Mouse (Mus musculus): ENCODE data around the gene Mbnl1. TPM values are rescaled to one million over a fixed set of nuclear protein-coding genes. Genes with fewer than 3 reads are reported as not detected.

Mbnl1 gene
- total and polyA plus RNA-seq, 3 experiments, result 174 to 332 (median 249) TPM

GRCm38 (mm10) chr3:60569781-60570180, 97.2 kb downstream of the Mbnl1 start:
- no peak for DNase-seq (ENCODE audit: extremely low read depth)
- peak overlapping the region; percentile 34 for H3K4me2 ChIP-seq (ENCODE audit: insufficient read depth, low read depth, poor library complexity, severe bottlenecking)
- H3K9me3 ChIP-seq (replicated peaks; ENCODE audit: low read length), result no peaks in the 10 kb centered on the region
- peaks cover 72% of the 10 kb centered on the region for H3K79me2 ChIP-seq (replicated peaks; ENCODE audit: control insufficient read depth, extremely low read depth, insufficient read depth, poor library complexity, severe bottlenecking)
- H3K27me3 ChIP-seq (replicated peaks), result no peaks in the 10 kb centered on the region
- dilution Hi-C loops (cut with MboI; ENCODE audit: extremely low pct_ligation_motif_present, extremely low pct_unique_long_range_greater_than_20kb, low sequenced_read_pairs), result no loop called here
- H3K4me1 ChIP-seq (ENCODE audit: control insufficient read depth in 1 of 2, insufficient read depth in 2 of 2), result peaks cover 17 to 86% of the 10 kb centered on the region in 2 experiments
- TF ChIP-seq MXI1 (IDR thresholded peaks at IDR 0.05; ENCODE audit: low read depth, low read length), result no peak
- no peak for TF ChIP-seq USF2 (conservative IDR thresholded peaks at IDR 0.05; ENCODE audit: low read depth, low read length)
- H3K9ac ChIP-seq (ENCODE audit: insufficient read depth, low read depth), result peak overlapping the region; percentile 36; the same call in 1 of the 2 replicates
- H3K36me3 ChIP-seq (replicated peaks in 1 of 2; ENCODE audit: control insufficient read depth in 1 of 2, insufficient read depth in 1 of 2, low read length in 1 of 2), result peaks cover 11 to 29% of the 10 kb centered on the region in 2 experiments
- peak overlapping the region; percentile 91 for H3K27ac ChIP-seq (ENCODE audit: insufficient read depth, low read depth)
- in situ Hi-C loops (cut with MboI; ENCODE audit: low pct_ligation_motif_present, low pct_unique_long_range_greater_than_20kb, low sequenced_read_pairs), result no loop called here
- H3K4me3 ChIP-seq (replicated peaks in 1 of 3; ENCODE audit: low read depth in 2 of 3, low read length in 2 of 3, poor library complexity in 1 of 3), result no peak overlapping the region

GRCm38 (mm10) chr3:60570491-60571022, 97.9 kb downstream of the Mbnl1 start:
- DNase-seq (ENCODE audit: extremely low read depth), result peak; percentile 68
- Histone ChIP-seq H3K27me3 (replicated peaks) (no peaks in the 10 kb centered on the region), H3K36me3 (replicated peaks in 1 of 2; ENCODE audit: control insufficient read depth in 1 of 2, insufficient read depth in 1 of 2, low read length in 1 of 2) (peaks cover 8 to 31% of the 10 kb centered on the region in 2 experiments), H3K9me3 (replicated peaks; ENCODE audit: low read length) (no peaks in the 10 kb centered on the region), H3K4me1 (ENCODE audit: control insufficient read depth in 1 of 2, insufficient read depth in 2 of 2) (peaks cover 14 to 86% of the 10 kb centered on the region in 2 experiments), H3K79me2 (replicated peaks; ENCODE audit: control insufficient read depth, extremely low read depth, insufficient read depth, poor library complexity, severe bottlenecking) (peaks cover 72% of the 10 kb centered on the region), H3K9ac (ENCODE audit: insufficient read depth, low read depth) (peak overlapping the region; percentile 28; the same call in 1 of the 2 replicates), H3K4me3 (replicated peaks in 1 of 3; ENCODE audit: low read depth in 2 of 3, low read length in 2 of 3, poor library complexity in 1 of 3) (no peak overlapping the region), H3K27ac (ENCODE audit: insufficient read depth, low read depth) (peak overlapping the region; percentile 62), H3K4me2 (ENCODE audit: insufficient read depth, low read depth, poor library complexity, severe bottlenecking) (peak overlapping the region; percentile 51)
- dilution Hi-C loops (cut with MboI; ENCODE audit: extremely low pct_ligation_motif_present, extremely low pct_unique_long_range_greater_than_20kb, low sequenced_read_pairs), result no loop called here
- in situ Hi-C loops (cut with MboI; ENCODE audit: low pct_ligation_motif_present, low pct_unique_long_range_greater_than_20kb, low sequenced_read_pairs), result no loop called here
- TF ChIP-seq ZKSCAN1 (IDR thresholded peaks at IDR 0.05; ENCODE audit: borderline replicate concordance, low read depth, low read length) (no peak), CTCF (conservative IDR thresholded peaks at IDR 0.05 in 1 of 2, IDR thresholded peaks at IDR 0.05 in 1 of 2; ENCODE audit: low read depth in 2 of 2, low read length in 2 of 2) (no peak), USF1 (IDR thresholded peaks at IDR 0.05; ENCODE audit: low read depth, low read length) (no peak), USF2 (conservative IDR thresholded peaks at IDR 0.05; ENCODE audit: low read depth, low read length) (no peak), UBTF (IDR thresholded peaks at IDR 0.05; ENCODE audit: low read depth, low read length) (no peak), PAX5 (IDR thresholded peaks at IDR 0.05; ENCODE audit: low read length) (no peak), MEF2A (IDR thresholded peaks at IDR 0.05; ENCODE audit: borderline replicate concordance, low read depth, low read length) (peak; percentile 76), HCFC1 (IDR thresholded peaks at IDR 0.05; ENCODE audit: low read depth, low read length) (no peak), BHLHE40 (IDR thresholded peaks at IDR 0.05; ENCODE audit: low read depth, low read length) (peak; percentile 60), MYC (IDR thresholded peaks at IDR 0.05; ENCODE audit: low read depth, low read length) (no peak), CHD1 (IDR thresholded peaks at IDR 0.05; ENCODE audit: low read depth, low read length) (no peak), EP300 (IDR thresholded peaks at IDR 0.05; ENCODE audit: low read length) (peak; percentile 98), NELFE (IDR thresholded peaks at IDR 0.05; ENCODE audit: low read depth, low read length) (no peak), IRF4 (IDR thresholded peaks at IDR 0.05; ENCODE audit: low read depth, low read length) (peak; percentile 96), JUN (IDR thresholded peaks at IDR 0.05; ENCODE audit: insufficient read depth, low read depth, low read length) (peak; percentile 67), CHD2 (IDR thresholded peaks at IDR 0.05; ENCODE audit: low read length) (peak; percentile 47; the same call in 1 of the 2 replicates), MAFK (IDR thresholded peaks at IDR 0.05; ENCODE audit: insufficient replicate concordance, low read length) (peak; percentile 36; the same call in 1 of the 2 replicates), ETS1 (conservative IDR thresholded peaks at IDR 0.05; ENCODE audit: low read depth, low read length) (peak; percentile 60), ZC3H11A (IDR thresholded peaks at IDR 0.05; ENCODE audit: low read depth, low read length) (no peak), RCOR1 (conservative IDR thresholded peaks at IDR 0.05; ENCODE audit: low read depth, low read length) (0 out of 2 replicates have a peak, but pooled peaks have one; percentile 34), RAD21 (IDR thresholded peaks at IDR 0.05; ENCODE audit: low read depth, low read length) (no peak), POLR2AphosphoS2 (IDR thresholded peaks at IDR 0.05; ENCODE audit: low read depth, low read length) (no peak), KAT2A (IDR thresholded peaks at IDR 0.05; ENCODE audit: insufficient replicate concordance, low read length) (no peak), E2F4 (IDR thresholded peaks at IDR 0.05; ENCODE audit: insufficient replicate concordance, low read depth, low read length) (no peak), POLR2A (IDR thresholded peaks at IDR 0.05; ENCODE audit: low read depth, low read length) (no peak), TCF12 (IDR thresholded peaks at IDR 0.05; ENCODE audit: low read depth, low read length) (0 out of 2 replicates have a peak, but pooled peaks have one; percentile 26), ZMIZ1 (IDR thresholded peaks at IDR 0.05; ENCODE audit: low read depth, low read length) (no peak), ELF1 (IDR thresholded peaks at IDR 0.05; ENCODE audit: low read depth, low read length) (no peak; the same call in 1 of the 2 replicates), NRF1 (IDR thresholded peaks at IDR 0.05; ENCODE audit: low read depth, low read length) (no peak), SMC3 (IDR thresholded peaks at IDR 0.05; ENCODE audit: low read depth, low read length) (no peak), GABPA (IDR thresholded peaks at IDR 0.05; ENCODE audit: insufficient replicate concordance, low read depth, low read length) (no peak), MAX (IDR thresholded peaks at IDR 0.05; ENCODE audit: low read length) (no peak)

All from CH12.LX (cell line).